Mouse (Mus musculus): ENCODE results near the gene Camsap2. TPM values are rescaled to one million over a fixed set of nuclear protein-coding genes. Genes with fewer than 3 reads are reported as not detected.
A peak's percentile ranks its signal among the peaks of the same experiment; 100 is the strongest.

Gene Camsap2
- polyA plus RNA-seq, 1 experiment, result not detected

GRCm38 (mm10) chr1:136348137-136348536 is 2.2 kb upstream of the Camsap2 start:
- no peak overlapping the region for H3K27ac ChIP-seq (ENCODE audit: insufficient read depth, low read depth, low read length)
- 73% methylated on average over 5 of the region's 5 CpGs for WGBS
- no peak overlapping the region for H3K4me3 ChIP-seq (ENCODE audit: insufficient read depth, low read depth, low read length)
- H3K4me1 ChIP-seq (ENCODE audit: control insufficient read depth, insufficient read depth, low read length), result peaks cover 2% of the 10 kb centered on the region; the same call in 1 of the 2 replicates
- TF ChIP-seq POLR2A (IDR thresholded peaks at IDR 0.05; ENCODE audit: insufficient read depth, low read depth, low read length) (no peak), CTCF (IDR thresholded peaks at IDR 0.05; ENCODE audit: insufficient read depth, low read depth, low read length) (no peak)

GRCm38 (mm10) chr1:136347140-136347539 is 1.2 kb upstream of the Camsap2 start:
- no peak for TF ChIP-seq POLR2A (IDR thresholded peaks at IDR 0.05; ENCODE audit: insufficient read depth, low read depth, low read length)
- TF ChIP-seq CTCF (IDR thresholded peaks at IDR 0.05; ENCODE audit: insufficient read depth, low read depth, low read length), result no peak
- Histone ChIP-seq H3K4me1 (ENCODE audit: control insufficient read depth, insufficient read depth, low read length) (peaks cover 2% of the 10 kb centered on the region; the same call in 1 of the 2 replicates), H3K27ac (ENCODE audit: insufficient read depth, low read depth, low read length) (no peak overlapping the region), H3K4me3 (ENCODE audit: insufficient read depth, low read depth, low read length) (no peak overlapping the region)
- WGBS, result 67% methylated on average over 4 of the region's 4 CpGs

- WGBS, result 4% methylated on average over 12 of the region's 12 CpGs
- Histone ChIP-seq H3K4me1 (ENCODE audit: control insufficient read depth, insufficient read depth, low read length) (peaks cover 5% of the 10 kb centered on the region; the same call in 1 of the 2 replicates), H3K27ac (ENCODE audit: insufficient read depth, low read depth, low read length) (peak overlapping the region; percentile 89), H3K4me3 (ENCODE audit: insufficient read depth, low read depth, low read length) (peak overlapping the region; percentile 95)
- TF ChIP-seq POLR2A (IDR thresholded peaks at IDR 0.05; ENCODE audit: insufficient read depth, low read depth, low read length) (no peak), CTCF (IDR thresholded peaks at IDR 0.05; ENCODE audit: insufficient read depth, low read depth, low read length) (no peak)
These were observed 600 bp upstream of the Camsap2 start for GRCm38 (mm10) chr1:136346373-136347035.

GRCm38 (mm10) chr1:136344768-136345453 is 993 bp downstream of the Camsap2 start:
- Histone ChIP-seq H3K4me1 (ENCODE audit: control insufficient read depth, insufficient read depth, low read length) (peaks cover 5% of the 10 kb centered on the region; the same call in 1 of the 2 replicates), H3K4me3 (ENCODE audit: insufficient read depth, low read depth, low read length) (peak overlapping the region; percentile 95), H3K27ac (ENCODE audit: insufficient read depth, low read depth, low read length) (peak overlapping the region; percentile 94)
- WGBS, result under 1% methylated on average over 22 of the region's 22 CpGs
- TF ChIP-seq POLR2A (IDR thresholded peaks at IDR 0.05; ENCODE audit: insufficient read depth, low read depth, low read length) (no peak), CTCF (IDR thresholded peaks at IDR 0.05; ENCODE audit: insufficient read depth, low read depth, low read length) (no peak)

GRCm38 (mm10) chr1:136344281-136344680 is 1.6 kb downstream of the Camsap2 start:
- Histone ChIP-seq H3K27ac (ENCODE audit: insufficient read depth, low read depth, low read length) (no peak overlapping the region), H3K4me3 (ENCODE audit: insufficient read depth, low read depth, low read length) (no peak overlapping the region), H3K4me1 (ENCODE audit: control insufficient read depth, insufficient read depth, low read length) (peaks cover 5% of the 10 kb centered on the region; the same call in 1 of the 2 replicates)
- WGBS, result 0% methylated on average over 1 of the region's 1 CpGs
- TF ChIP-seq CTCF (IDR thresholded peaks at IDR 0.05; ENCODE audit: insufficient read depth, low read depth, low read length), result no peak
- no peak for TF ChIP-seq POLR2A (IDR thresholded peaks at IDR 0.05; ENCODE audit: insufficient read depth, low read depth, low read length)

GRCm38 (mm10) chr1:136343727-136344126 is 2.2 kb downstream of the Camsap2 start:
- Histone ChIP-seq H3K4me3 (ENCODE audit: insufficient read depth, low read depth, low read length) (peak overlapping the region; percentile 38), H3K4me1 (ENCODE audit: control insufficient read depth, insufficient read depth, low read length) (peaks cover 5% of the 10 kb centered on the region; the same call in 1 of the 2 replicates), H3K27ac (ENCODE audit: insufficient read depth, low read depth, low read length) (no peak overlapping the region)
- no peak for TF ChIP-seq CTCF (IDR thresholded peaks at IDR 0.05; ENCODE audit: insufficient read depth, low read depth, low read length)
- no peak for TF ChIP-seq POLR2A (IDR thresholded peaks at IDR 0.05; ENCODE audit: insufficient read depth, low read depth, low read length)
- WGBS, result 7% methylated on average over 7 of the region's 7 CpGs

GRCm38 (mm10) chr1:136340541-136340940 is 5.4 kb downstream of the Camsap2 start:
- no peak overlapping the region for H3K4me3 ChIP-seq (ENCODE audit: insufficient read depth, low read depth, low read length)
- H3K27ac ChIP-seq (ENCODE audit: insufficient read depth, low read depth, low read length), result no peak overlapping the region
- WGBS, result 98% methylated on average over 3 of the region's 3 CpGs
- H3K4me1 ChIP-seq (ENCODE audit: control insufficient read depth, insufficient read depth, low read length), result peaks cover 5% of the 10 kb centered on the region; the same call in 1 of the 2 replicates
- no peak for TF ChIP-seq POLR2A (IDR thresholded peaks at IDR 0.05; ENCODE audit: insufficient read depth, low read depth, low read length)
- no peak for TF ChIP-seq CTCF (IDR thresholded peaks at IDR 0.05; ENCODE audit: insufficient read depth, low read depth, low read length)

GRCm38 (mm10) chr1:136334743-136335142 is 11.2 kb downstream of the Camsap2 start:
- no peak for TF ChIP-seq POLR2A (IDR thresholded peaks at IDR 0.05; ENCODE audit: insufficient read depth, low read depth, low read length)
- no peak for TF ChIP-seq CTCF (IDR thresholded peaks at IDR 0.05; ENCODE audit: insufficient read depth, low read depth, low read length)
- WGBS, result 70% methylated on average over 10 of the region's 10 CpGs
- Histone ChIP-seq H3K4me3 (ENCODE audit: insufficient read depth, low read depth, low read length) (no peak overlapping the region), H3K27ac (ENCODE audit: insufficient read depth, low read depth, low read length) (no peak overlapping the region), H3K4me1 (ENCODE audit: control insufficient read depth, insufficient read depth, low read length) (peaks cover 6% of the 10 kb centered on the region)

- WGBS, result 77% methylated on average over 3 of the region's 3 CpGs
- H3K27ac ChIP-seq (ENCODE audit: insufficient read depth, low read depth, low read length), result no peak overlapping the region
- H3K4me1 ChIP-seq (ENCODE audit: control insufficient read depth, insufficient read depth, low read length), result peaks cover 10% of the 10 kb centered on the region
- TF ChIP-seq POLR2A (IDR thresholded peaks at IDR 0.05; ENCODE audit: insufficient read depth, low read depth, low read length), result no peak
- no peak for TF ChIP-seq CTCF (IDR thresholded peaks at IDR 0.05; ENCODE audit: insufficient read depth, low read depth, low read length)
- no peak overlapping the region for H3K4me3 ChIP-seq (ENCODE audit: insufficient read depth, low read depth, low read length)
These were observed 12.4 kb downstream of the Camsap2 start for GRCm38 (mm10) chr1:136333512-136333911.

Data from olfactory bulb, adult 2 months (tissue).